Comparison of ENCODE assay signal across 25 mouse cellular contexts in the genomic region with DNA sequence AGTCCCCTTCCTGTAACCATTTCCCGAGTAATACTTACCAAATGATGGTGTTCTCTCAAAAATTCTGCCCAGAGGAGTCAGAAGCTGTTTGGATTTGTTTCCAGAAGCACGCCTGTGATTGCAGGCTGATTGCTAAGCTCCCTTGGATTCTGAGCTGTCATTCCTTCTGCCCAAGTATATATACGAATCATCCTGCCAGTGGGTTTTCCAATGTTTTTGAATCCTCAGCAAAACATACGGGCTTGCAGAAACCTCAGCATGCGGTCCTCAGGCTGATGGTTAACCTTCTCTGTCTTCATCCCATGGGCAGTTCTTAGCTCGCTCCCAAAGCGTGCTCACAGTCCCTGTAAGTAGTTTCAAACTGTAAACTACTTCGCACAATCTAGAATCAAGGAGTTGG. TPM values are rescaled to one million over a fixed set of nuclear protein-coding genes. Genes with fewer than 3 reads are reported as not detected.
A peak's percentile ranks its signal among the peaks of the same experiment; 100 is the strongest.
DNase-seq lines count a peak whose midpoint lies in the region; ATAC-seq and TF ChIP-seq lines count a peak whose summit lies in the region.
"Had no signal": no experiment of that assay in that cellular context is flagged by ENCODE, and none has a peak within 500 bp of the region (broad histone marks: within the 10 kb centered on the region; RNA-seq: fewer than 3 reads in every experiment).

No protein-coding gene starts in this region.

- in situ Hi-C loops in Patski (cut with MboI; ENCODE audit: low pct_unique_long_range_greater_than_20kb) = no loop called here

- DNase-seq in forebrain, embryonic 11.5 days (ENCODE audit: low spot score) = peak; percentile 19
- DNase-seq in forebrain, embryonic 14.5 days (ENCODE audit: low spot score) = no peak
- no peak for DNase-seq in lung, postnatal 14 days
- no peak for DNase-seq in Patski (ENCODE audit: low read depth, low spot score)
- no peak for DNase-seq in spleen, postnatal 4 days (ENCODE audit: low spot score in 2 of 2)
- DNase-seq: adrenal gland, adult 8-10 months; adrenal gland, postnatal 25 days; B cell, adult 2 months; cerebellum, adult 11-12 months; cerebellum, adult 9-10 months; cerebellum, postnatal 14 days; gastrocnemius, postnatal 25 days; heart, adult 2 months; heart, postnatal 14 days had no signal

- H3K36me3 ChIP-seq in forebrain, embryonic 11.5 days (ENCODE audit: control insufficient read depth, insufficient read depth, low read length) = no peaks in the 10 kb centered on the region
- no peaks in the 10 kb centered on the region for H3K36me3 ChIP-seq in forebrain, embryonic 14.5 days (ENCODE audit: control insufficient read depth, insufficient read depth, low read length)
- H3K36me3 ChIP-seq in lung, embryonic 16.5 days (ENCODE audit: control insufficient read depth, insufficient read depth, low read length) = no peaks in the 10 kb centered on the region
- H3K36me3 ChIP-seq: forebrain, embryonic 12.5 days; hindbrain, embryonic 12.5 days; hindbrain, embryonic 15.5 days had no signal

- no peak overlapping the region for H3K27ac ChIP-seq in forebrain, embryonic 11.5 days (ENCODE audit: low read depth, low read length)
- H3K27ac ChIP-seq in forebrain, embryonic 14.5 days (ENCODE audit: low read depth, low read length) = no peak overlapping the region
- H3K27ac ChIP-seq in lung, embryonic 16.5 days (ENCODE audit: low read length) = peak overlapping the region; percentile 47; the same call in 1 of the 2 replicates
- H3K27ac ChIP-seq: forebrain, embryonic 12.5 days; heart, adult 2 months; heart, embryonic 10.5 days; heart, embryonic 13.5 days; hindbrain, embryonic 12.5 days; hindbrain, embryonic 15.5 days had no signal

- H3K4me3 ChIP-seq in forebrain, embryonic 11.5 days (ENCODE audit: low read depth, low read length) = no peak overlapping the region
- no peak overlapping the region for H3K4me3 ChIP-seq in forebrain, embryonic 14.5 days (ENCODE audit: low read depth, low read length)
- no peak overlapping the region for H3K4me3 ChIP-seq in lung, embryonic 16.5 days (ENCODE audit: low read length)
- H3K4me3 ChIP-seq: forebrain, embryonic 12.5 days; heart, adult 2 months; heart, embryonic 10.5 days; heart, embryonic 13.5 days; hindbrain, embryonic 12.5 days; hindbrain, embryonic 15.5 days had no signal

- no peak for TF ChIP-seq CTCF in Patski (IDR thresholded peaks at IDR 0.05)

- 94% methylated on average over 8 of the region's 8 CpGs for WGBS in forebrain, embryonic 11.5 days
- WGBS in forebrain, embryonic 14.5 days = 94% methylated on average over 8 of the region's 8 CpGs
- WGBS in lung, embryonic 16.5 days = 92% methylated on average over 8 of the region's 8 CpGs

- no peaks in the 10 kb centered on the region; the same call in 1 of the 2 replicates for H3K9me3 ChIP-seq in forebrain, embryonic 11.5 days (ENCODE audit: control insufficient read depth, low read length)
- H3K9me3 ChIP-seq in forebrain, embryonic 14.5 days (replicated peaks; ENCODE audit: control insufficient read depth, low read length) = no peaks in the 10 kb centered on the region
- H3K9me3 ChIP-seq in lung, embryonic 16.5 days (ENCODE audit: control insufficient read depth, low read length) = no peaks in the 10 kb centered on the region
- H3K9me3 ChIP-seq: forebrain, embryonic 12.5 days; G1E; hindbrain, embryonic 15.5 days had no signal

- CTCF ChIA-PET in Patski (lab: Charles Lee) = interaction anchor here (1.2 to 2.0 kb wide), 3 partner anchors 12 to 14 kb away, joined by 4 to 5 read pairs (median 4); no protein-coding TSS in a partner anchor

- ATAC-seq in forebrain, embryonic 11.5 days (replicated peaks; ENCODE audit: low FRiP score) = no peak
- no peak for ATAC-seq in forebrain, embryonic 14.5 days
- ATAC-seq in lung, embryonic 16.5 days (ENCODE audit: low read depth) = no peak
- ATAC-seq in Patski = peak; percentile 20
- ATAC-seq: activated CD4-positive, CD25-positive, alpha-beta regulatory T cell, adult 4 months; forebrain, embryonic 16.5 days; intestine, postnatal 0 days had no signal

- POLR2A ChIA-PET in Patski (lab: Charles Lee) = interaction anchor here (0.9 kb wide), 1 partner anchor 12 kb away, joined by 4 read pairs; no protein-coding TSS in a partner anchor

- no peak overlapping the region for H3K9ac ChIP-seq in forebrain, embryonic 11.5 days (ENCODE audit: low read length)
- H3K9ac ChIP-seq in forebrain, embryonic 14.5 days (ENCODE audit: low read length) = no peak overlapping the region
- no peak overlapping the region for H3K9ac ChIP-seq in lung, embryonic 16.5 days (ENCODE audit: low read length)
- H3K9ac ChIP-seq: forebrain, embryonic 12.5 days; heart, embryonic 13.5 days; hindbrain, embryonic 12.5 days; hindbrain, embryonic 15.5 days had no signal

- no peaks in the 10 kb centered on the region for H3K27me3 ChIP-seq in forebrain, embryonic 11.5 days (ENCODE audit: control insufficient read depth, insufficient read depth, low read length)
- no peaks in the 10 kb centered on the region for H3K27me3 ChIP-seq in forebrain, embryonic 14.5 days (replicated peaks; ENCODE audit: control insufficient read depth, insufficient read depth, low read length)
- H3K27me3 ChIP-seq in lung, embryonic 16.5 days (ENCODE audit: control insufficient read depth, insufficient read depth, low read depth, low read length) = no peaks in the 10 kb centered on the region
- H3K27me3 ChIP-seq in Patski = no peaks in the 10 kb centered on the region
- H3K27me3 ChIP-seq: CH12.LX; forebrain, embryonic 12.5 days; heart, embryonic 13.5 days; hindbrain, embryonic 12.5 days; hindbrain, embryonic 15.5 days had no signal

- H3K4me2 ChIP-seq in forebrain, embryonic 11.5 days (ENCODE audit: low read depth, low read length, severe bottlenecking) = no peak overlapping the region
- no peak overlapping the region for H3K4me2 ChIP-seq in forebrain, embryonic 14.5 days (ENCODE audit: low read length)
- no peak overlapping the region for H3K4me2 ChIP-seq in lung, embryonic 16.5 days (ENCODE audit: low read depth, low read length)
- H3K4me2 ChIP-seq: forebrain, embryonic 12.5 days; heart, embryonic 13.5 days; hindbrain, embryonic 12.5 days; hindbrain, embryonic 15.5 days had no signal

- no peaks in the 10 kb centered on the region for H3K4me1 ChIP-seq in forebrain, embryonic 11.5 days (replicated peaks; ENCODE audit: control insufficient read depth, insufficient read depth, low read length)
- H3K4me1 ChIP-seq in forebrain, embryonic 14.5 days (ENCODE audit: control insufficient read depth, insufficient read depth, low read length) = peaks cover 3% of the 10 kb centered on the region; the same call in 1 of the 2 replicates
- H3K4me1 ChIP-seq in lung, embryonic 16.5 days (replicated peaks; ENCODE audit: control insufficient read depth, insufficient read depth, low read length) = peaks cover 6% of the 10 kb centered on the region
- H3K4me1 ChIP-seq: hindbrain, embryonic 12.5 days; hindbrain, embryonic 15.5 days had no signal

RNA-seq across cellular contexts. Expression of a gene that starts 43.9 kb away (rescaled TPM):
- polyA plus RNA-seq in forebrain, embryonic 11.5 days (2014; fragmentation: Nextera tagmentation; extraction: Ambion mirVana) = 18.3 and 20.5 TPM in 2 replicates
- 3.8 and 4.2 TPM in 2 replicates for polyA plus RNA-seq in forebrain, embryonic 14.5 days (2014; fragmentation: Nextera tagmentation; extraction: Ambion mirVana)
- 14.4 and 15.3 TPM in 2 replicates for polyA plus RNA-seq in lung, embryonic 16.5 days (2015; fragmentation: Nextera tagmentation; extraction: Ambion mirVana)
- polyA plus RNA-seq in Patski (2021) = 83.4 TPM
- polyA plus RNA-seq: activated CD4-positive, CD25-positive, alpha-beta regulatory T cell, adult 4 months had no signal
